ENCODE assay signal across 12 mouse cellular contexts in the genomic region with DNA sequence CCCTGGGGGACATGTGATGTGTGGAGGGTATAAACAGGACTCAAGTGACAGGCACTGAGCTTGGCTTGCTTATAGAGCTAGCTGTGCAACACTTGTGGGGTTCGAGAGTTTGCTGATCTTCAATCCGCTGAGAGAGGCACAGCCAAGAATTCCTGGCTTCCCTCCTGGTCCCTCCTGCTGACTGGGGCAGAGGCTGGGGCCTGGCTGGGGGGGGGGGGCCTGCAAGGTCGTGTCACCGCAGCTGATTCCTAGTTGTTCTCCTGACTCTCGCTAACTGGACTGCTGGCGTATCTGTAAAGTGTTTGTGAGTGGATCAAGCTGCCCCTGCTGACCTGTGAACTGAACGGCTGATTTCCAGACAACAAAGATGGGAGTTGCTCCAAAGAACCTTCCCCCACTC.
"Had no signal": no experiment of that assay in that cellular context is flagged by ENCODE, and none has a peak within 500 bp of the region (broad histone marks: within the 10 kb centered on the region; RNA-seq: fewer than 3 reads in every experiment).

No protein-coding gene starts in this region.

- ATAC-seq: intestine, embryonic 16.5 days had no signal

- DNase-seq: kidney, adult 2 months; kidney, postnatal 14 days; thymus, postnatal 14 days had no signal

- H3K4me2 ChIP-seq: kidney, embryonic 15.5 days; liver, embryonic 11.5 days; liver, embryonic 15.5 days; midbrain, embryonic 11.5 days; neural tube, embryonic 15.5 days had no signal

- H3K4me1 ChIP-seq: limb, embryonic 10.5 days had no signal

- H3K27ac ChIP-seq: kidney, embryonic 15.5 days; limb, embryonic 10.5 days; liver, embryonic 15.5 days; neural tube, embryonic 15.5 days; stomach, postnatal 0 days had no signal

- H3K9ac ChIP-seq: kidney, embryonic 15.5 days; liver, embryonic 15.5 days; neural tube, embryonic 15.5 days had no signal

- H3K27me3 ChIP-seq: neural tube, embryonic 15.5 days had no signal

- H3K4me3 ChIP-seq: kidney, embryonic 15.5 days; limb, embryonic 10.5 days; liver, embryonic 15.5 days; myocyte; neural tube, embryonic 15.5 days had no signal

- H3K36me3 ChIP-seq: kidney, embryonic 15.5 days; limb, embryonic 10.5 days; liver, embryonic 15.5 days; neural tube, embryonic 15.5 days had no signal

- H3K9me3 ChIP-seq: kidney, embryonic 15.5 days; limb, embryonic 10.5 days; liver, embryonic 15.5 days; neural tube, embryonic 15.5 days had no signal
